Mouse (Mus musculus) brain, embryonic 14.5 days (tissue): ENCODE measurements around the gene Cbfa2t2.

Experiments used
- CTCF ChIP-seq: fragments of 200-500 bp; IDR thresholded peaks from 2 replicates; pipeline ENCODE4 v1.5.1; 2012; ENCODE audit warnings: inconsistent platforms, mild to moderate bottlenecking, moderate library complexity, borderline replicate concordance; ENCODE audit not compliant: insufficient read depth, insufficient read length; ENCODE audit errors: extremely low read depth
- POLR2A ChIP-seq: fragments of 200-500 bp; IDR thresholded peaks from 2 replicates; pipeline ENCODE4 v1.6.1; 2012; ENCODE audit warnings: mild to moderate bottlenecking, inconsistent platforms, borderline replicate concordance; ENCODE audit not compliant: poor library complexity, insufficient read depth, insufficient read length, severe bottlenecking; ENCODE audit errors: extremely low read depth

GRCm38 (mm10) chr2:154550937-154551336 is 114.7 kb downstream of the Cbfa2t2 start:
- no peak for TF ChIP-seq POLR2A
- TF ChIP-seq CTCF = no peak
